Mouse (Mus musculus) activated CD4-positive, CD25-positive, alpha-beta regulatory T cell, adult 4 months (primary cell): Measurements from ENCODE around the gene Trim44. TPM values are rescaled to one million over a fixed set of nuclear protein-coding genes. Genes with fewer than 3 reads are reported as not detected.

Experiments used
- ATAC-seq: one replicate; pipeline ENCODE4 v1.8.0; 2017
- polyA plus RNA-seq, 2 experiments: library from polyadenylated mRNA; unstranded; fragments of 100-300 nt; shearing (Covaris generic); gene quantifications; one replicate each; pipeline ENCODE4 v1.2.1; 2017

The Trim44 gene
- polyA plus RNA-seq, 2 experiments from 2014 or later, result 5.7 to 6.8 TPM

- no peak for ATAC-seq
Measured at GRCm38 (mm10) chr2:102406324-102407304, 1.0 kb downstream of the Trim44 start.

GRCm38 (mm10) chr2:102403982-102404381 is 3.6 kb downstream of the Trim44 start:
- no peak for ATAC-seq

- no peak for ATAC-seq
Measured at GRCm38 (mm10) chr2:102403306-102403705, 4.3 kb downstream of the Trim44 start.

GRCm38 (mm10) chr2:102401352-102401692 is 6.3 kb downstream of the Trim44 start:
- ATAC-seq, result no peak

- peak; percentile 82 for ATAC-seq
Measured at GRCm38 (mm10) chr2:102400605-102401351, 6.8 kb downstream of the Trim44 start.

GRCm38 (mm10) chr2:102399864-102400604 is 7.6 kb downstream of the Trim44 start:
- no peak for ATAC-seq

GRCm38 (mm10) chr2:102396493-102396892 is 11.1 kb downstream of the Trim44 start:
- no peak for ATAC-seq

GRCm38 (mm10) chr2:102393457-102393856 is 14.2 kb downstream of the Trim44 start:
- no peak for ATAC-seq

GRCm38 (mm10) chr2:102385328-102385902 is 22.2 kb downstream of the Trim44 start:
- ATAC-seq, result no peak

GRCm38 (mm10) chr2:102384496-102384895 is 23.1 kb downstream of the Trim44 start:
- peak; percentile 33 for ATAC-seq

- ATAC-seq, result peak; percentile 52
Measured at GRCm38 (mm10) chr2:102384057-102384456, 23.6 kb downstream of the Trim44 start.

- no peak for ATAC-seq
Measured at GRCm38 (mm10) chr2:102383069-102383834, 24.4 kb downstream of the Trim44 start.

GRCm38 (mm10) chr2:102382519-102382918 is 25.1 kb downstream of the Trim44 start:
- no peak for ATAC-seq

GRCm38 (mm10) chr2:102380581-102380980 is 27.0 kb downstream of the Trim44 start:
- no peak for ATAC-seq

- peak; percentile 20 for ATAC-seq
Measured at GRCm38 (mm10) chr2:102378928-102379327, 28.7 kb downstream of the Trim44 start.

GRCm38 (mm10) chr2:102378381-102378780 is 29.2 kb downstream of the Trim44 start:
- ATAC-seq, result no peak

GRCm38 (mm10) chr2:102377370-102377769 is 30.3 kb downstream of the Trim44 start:
- no peak for ATAC-seq

- ATAC-seq, result no peak
Measured at GRCm38 (mm10) chr2:102373406-102374105, 34.1 kb downstream of the Trim44 start.

GRCm38 (mm10) chr2:102372690-102373089 is 34.9 kb downstream of the Trim44 start:
- no peak for ATAC-seq

- no peak for ATAC-seq
Measured at GRCm38 (mm10) chr2:102371332-102371731, 36.3 kb downstream of the Trim44 start.

GRCm38 (mm10) chr2:102365983-102366545 is 41.6 kb downstream of the Trim44 start:
- ATAC-seq, result no peak
